Mouse (Mus musculus) liver, adult 2 months (tissue): ENCODE data around the gene Card11.

Source experiments
- CTCF ChIP-seq: fragments of 200-500 bp; IDR thresholded peaks from 2 replicates; pipeline ENCODE4 v1.5.1; 2011; ENCODE audit warnings: low read depth, low read length, control low read depth
- POLR2A ChIP-seq: fragments of 200-500 bp; IDR thresholded peaks from 2 replicates; pipeline ENCODE4 v1.6.1; 2011; ENCODE audit warnings: low read length, control low read depth; ENCODE audit not compliant: insufficient read depth; ENCODE audit errors: extremely low read depth

DNA sequence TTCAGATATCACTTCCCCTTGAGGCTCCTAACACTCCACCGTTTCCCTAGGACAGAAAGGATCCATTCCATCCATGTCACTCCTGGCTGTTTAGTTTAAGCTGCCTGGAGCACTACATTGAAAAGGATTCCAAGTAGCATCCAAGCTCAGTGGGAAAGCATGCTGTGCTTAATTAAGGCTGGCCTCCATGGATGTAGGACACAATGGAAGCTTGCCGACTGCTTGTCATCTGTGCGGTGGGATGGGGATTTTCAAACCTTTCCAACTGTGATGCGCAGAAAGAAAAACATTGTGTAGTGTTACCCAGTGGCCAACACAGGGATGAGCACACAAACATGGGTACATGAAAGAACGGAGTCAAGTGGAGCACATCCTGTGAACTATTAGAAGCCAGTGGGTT lies 89.5 kb downstream of the Card11 start:
- TF ChIP-seq CTCF = no peak
- no peak for TF ChIP-seq POLR2A
